Mouse (Mus musculus) hindbrain, embryonic 14.5 days (tissue): Measurements from ENCODE around the gene Slc35e3. TPM values are rescaled to one million over a fixed set of nuclear protein-coding genes. Genes with fewer than 3 reads are reported as not detected.

Source experiments
- ATAC-seq: fragments of 200-750 bp; cut with Nextera tagmentation; 2 replicates; pipeline ENCODE4 v1.8.0; 2017; ENCODE audit warnings: moderate number of reproducible peaks, mild to moderate bottlenecking, moderate TSS enrichment, moderate library complexity; ENCODE audit not compliant: low FRiP score
- DNase-seq: peaks from one replicate; pipeline ENCODE4 v3.0.0-alpha.2; 2015; ENCODE audit warnings: low spot score
- H3K27ac ChIP-seq: fragments of 300-500 bp; sonication (generic); 2 replicates; pipeline ENCODE4 v1.5.1; 2014; ENCODE audit warnings: mild to moderate bottlenecking, moderate library complexity
- H3K27me3 ChIP-seq: fragments of 300-500 bp; sonication (generic); 2 replicates; pipeline ENCODE4 v1.6.1; 2014; ENCODE audit warnings: mild to moderate bottlenecking, low read length, mixed read lengths; ENCODE audit not compliant: control insufficient read depth, insufficient read depth
- H3K36me3 ChIP-seq: fragments of 300-500 bp; sonication (generic); replicated peaks from 2 replicates; pipeline ENCODE4 v1.6.1; 2014; ENCODE audit not compliant: control insufficient read depth, insufficient read depth
- H3K4me1 ChIP-seq: fragments of 300-500 bp; sonication (generic); replicated peaks from 2 replicates; pipeline ENCODE4 v1.6.1; 2014; ENCODE audit warnings: antibody characterized with exemption, low read length, mixed read lengths; ENCODE audit not compliant: control insufficient read depth, insufficient read depth
- H3K4me2 ChIP-seq: fragments of 300-500 bp; sonication (generic); replicated peaks from 2 replicates; pipeline ENCODE4 v1.6.1; 2014; ENCODE audit warnings: mild to moderate bottlenecking, moderate library complexity
- H3K4me3 ChIP-seq: fragments of 300-500 bp; sonication (generic); replicated peaks from 2 replicates; pipeline ENCODE4 v1.5.1; 2014; ENCODE audit warnings: mild to moderate bottlenecking, low read length
- H3K9ac ChIP-seq: fragments of 300-500 bp; sonication (generic); 2 replicates; pipeline ENCODE4 v1.6.1; 2014
- H3K9me3 ChIP-seq: fragments of 300-500 bp; sonication (generic); 2 replicates; pipeline ENCODE4 v1.6.1; 2016; ENCODE audit warnings: low read length; ENCODE audit not compliant: control insufficient read depth
- WGBS: fragments of 180-500 bp; shearing (Covaris S2); extraction: QIAGEN DNeasy Blood & Tissue Kit; methylation state at CpG from one replicate; pipeline ENCODE4 v1.1.7; 2014; 5-methylcytosine and 5-hydroxymethylcytosine counted together
- polyA plus RNA-seq: library from polyadenylated mRNA; unstranded; fragments of >200 nt; fragmentation: Nextera tagmentation; extraction: Ambion mirVana; gene quantifications from 2 replicates; pipeline ENCODE4 v1.2.1, GENCODE M21; 2014

Slc35e3 gene
- polyA plus RNA-seq, 1 experiment from 2014 or later = 24.8 TPM

DNA sequence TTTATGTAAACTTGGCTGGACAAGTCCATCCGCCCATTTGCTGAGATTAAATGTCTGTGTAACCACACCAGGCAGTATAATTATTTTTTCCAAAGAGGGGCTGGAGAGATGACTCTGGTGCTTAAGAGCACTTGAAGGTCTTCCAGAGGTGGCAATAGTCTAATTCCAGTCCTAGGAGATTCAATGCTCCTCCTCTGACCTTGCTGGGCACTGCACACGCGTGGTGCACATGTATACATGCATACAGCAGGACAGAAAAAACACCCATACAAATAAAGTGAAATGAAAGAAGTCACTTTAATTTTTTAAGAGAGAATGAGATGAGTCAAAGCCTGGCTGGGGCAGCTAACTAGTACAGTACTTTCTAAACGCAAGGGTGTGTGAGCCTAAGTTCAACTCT is 46.3 kb downstream of the Slc35e3 start:
- 98% methylated on average over 4 of the region's 4 CpGs for WGBS
- no peak for ATAC-seq

DNA sequence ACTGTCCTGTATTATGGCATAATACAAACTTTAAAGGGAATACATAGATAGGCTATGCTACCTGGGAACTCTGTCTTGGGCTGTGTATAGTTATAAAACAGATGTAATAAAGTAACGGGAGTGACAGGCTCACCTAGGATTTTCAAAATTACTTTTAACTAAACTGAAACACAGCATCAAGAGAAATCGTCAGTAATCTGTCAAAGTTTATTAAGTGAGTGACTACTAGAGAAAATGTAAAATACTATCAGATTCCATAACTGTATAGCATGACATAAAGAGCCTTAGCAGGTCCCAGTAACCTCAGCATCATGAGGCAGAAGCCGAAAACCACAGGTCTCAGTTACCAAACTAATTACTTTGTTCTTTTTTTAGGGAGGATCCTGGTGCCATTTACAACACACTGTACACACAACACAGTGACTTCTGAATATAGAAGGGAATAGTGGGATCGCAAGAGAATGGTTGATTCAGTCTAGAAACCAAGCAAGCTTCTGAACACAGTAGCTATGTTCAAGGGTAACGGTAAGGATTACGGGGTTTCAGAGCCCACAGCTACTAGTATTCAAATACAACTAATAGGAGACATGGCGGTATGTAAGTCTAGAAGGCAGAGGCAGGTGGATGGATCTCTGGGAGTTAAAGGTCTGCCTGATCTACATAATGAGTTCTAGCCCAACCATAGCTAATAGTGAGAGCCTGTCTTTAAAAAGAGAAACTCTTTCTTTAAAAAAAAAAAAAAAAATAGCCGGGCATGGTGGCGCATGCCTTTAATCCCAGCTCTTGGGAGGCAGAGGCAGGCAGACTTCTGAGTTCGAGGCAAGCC is 47.6 kb downstream of the Slc35e3 start:
- ATAC-seq (no peak), DNase-seq (no peak)
- H3K4me3 ChIP-seq = no peak overlapping the region
- 97% methylated on average over 10 of the region's 10 CpGs for WGBS
- no peaks in the 10 kb centered on the region for H3K9me3 ChIP-seq
- H3K27me3 ChIP-seq = no peaks in the 10 kb centered on the region
- no peak overlapping the region for H3K27ac ChIP-seq
- no peak overlapping the region for H3K4me2 ChIP-seq
- H3K36me3 ChIP-seq = peaks cover 95% of the 10 kb centered on the region
- no peak overlapping the region for H3K9ac ChIP-seq
- H3K4me1 ChIP-seq = no peaks in the 10 kb centered on the region

More for the DNA sequence above, 46.3 kb downstream of the Slc35e3 start:
- Histone ChIP-seq H3K36me3 (peaks cover 97% of the 10 kb centered on the region), H3K9ac (no peak overlapping the region), H3K27me3 (no peaks in the 10 kb centered on the region), H3K4me2 (no peak overlapping the region), H3K9me3 (no peaks in the 10 kb centered on the region), H3K4me1 (no peaks in the 10 kb centered on the region), H3K4me3 (no peak overlapping the region), H3K27ac (no peak overlapping the region)
- DNase-seq = no peak

DNA sequence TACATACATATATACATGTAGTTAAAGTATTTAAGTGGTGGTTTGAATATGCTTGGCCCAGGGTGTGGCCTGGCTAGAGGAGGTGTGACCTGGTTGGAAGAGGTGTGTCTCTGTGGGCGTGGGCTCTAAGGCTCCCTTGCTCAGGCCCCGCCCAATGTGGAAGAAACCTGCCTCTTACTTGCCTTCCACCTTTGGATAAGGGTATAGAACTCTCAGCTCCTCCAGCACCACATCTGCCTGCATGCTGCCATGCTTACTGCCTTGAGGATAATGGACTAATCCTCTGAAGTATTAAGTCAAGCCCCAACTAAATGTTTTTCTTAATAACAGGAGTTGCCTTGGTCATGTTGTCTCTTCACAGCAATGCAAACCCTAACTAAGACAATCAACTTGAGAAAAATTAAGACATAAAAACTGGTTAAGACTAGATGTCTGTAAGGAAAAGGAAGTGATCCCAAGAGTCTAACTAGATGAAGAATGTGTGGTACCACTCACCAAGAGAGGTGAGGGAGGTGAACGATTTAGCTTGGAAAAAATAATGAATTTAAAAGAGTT is 48.5 kb downstream of the Slc35e3 start:
- 96% methylated on average over 3 of the region's 3 CpGs for WGBS
- Histone ChIP-seq H3K9ac (no peak overlapping the region), H3K4me2 (no peak overlapping the region), H3K27ac (no peak overlapping the region), H3K36me3 (peaks cover 92% of the 10 kb centered on the region), H3K27me3 (no peaks in the 10 kb centered on the region), H3K4me3 (no peak overlapping the region), H3K9me3 (no peaks in the 10 kb centered on the region), H3K4me1 (no peaks in the 10 kb centered on the region)
- DNase-seq = no peak
- no peak for ATAC-seq

DNA sequence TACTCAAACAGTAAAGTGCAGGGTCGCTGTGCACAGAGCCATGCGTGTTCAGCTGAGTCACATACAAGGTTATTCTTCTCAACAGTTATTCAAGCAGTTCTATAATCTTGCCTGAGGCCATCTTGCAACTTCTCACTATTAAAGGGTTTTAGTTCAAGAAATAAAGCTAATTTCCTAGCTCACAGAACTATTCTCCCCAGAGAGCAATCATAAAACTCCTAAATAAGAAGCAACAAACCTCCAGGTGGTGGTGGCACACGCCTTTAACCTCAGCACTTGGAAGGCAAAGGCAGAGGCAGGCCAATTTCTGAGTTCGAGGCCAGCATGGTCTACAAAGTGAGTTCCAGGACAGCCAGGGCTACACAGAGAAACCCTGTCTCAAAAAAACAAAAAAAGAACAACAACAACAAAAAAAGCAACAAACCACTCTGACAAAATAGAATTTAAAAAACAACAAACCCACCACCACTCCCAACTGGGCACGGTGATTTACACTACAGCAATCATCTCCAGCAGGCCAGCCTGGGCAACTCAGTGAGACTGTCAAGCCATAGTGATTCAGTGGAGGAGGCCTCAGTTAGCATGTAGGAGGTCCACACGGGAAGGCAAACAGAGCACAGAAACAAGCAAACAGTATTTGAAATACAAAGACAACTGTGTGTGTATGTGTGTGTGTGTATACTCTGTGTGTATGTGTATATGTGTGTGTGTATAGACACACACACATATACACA is 49.2 kb downstream of the Slc35e3 start:
- H3K9me3 ChIP-seq = no peaks in the 10 kb centered on the region
- 97% methylated on average over 6 of the region's 6 CpGs for WGBS
- H3K27me3 ChIP-seq = no peaks in the 10 kb centered on the region
- H3K4me1 ChIP-seq = no peaks in the 10 kb centered on the region
- H3K4me3 ChIP-seq = no peak overlapping the region
- H3K4me2 ChIP-seq = no peak overlapping the region
- DNase-seq (no peak), ATAC-seq (no peak)
- H3K9ac ChIP-seq = no peak overlapping the region
- H3K27ac ChIP-seq = no peak overlapping the region
- peaks cover 94% of the 10 kb centered on the region for H3K36me3 ChIP-seq

- H3K9me3 ChIP-seq = no peaks in the 10 kb centered on the region
Observed at GRCm38 (mm10) chr10:117696021-117696826, 49.9 kb downstream of the Slc35e3 start.

DNA sequence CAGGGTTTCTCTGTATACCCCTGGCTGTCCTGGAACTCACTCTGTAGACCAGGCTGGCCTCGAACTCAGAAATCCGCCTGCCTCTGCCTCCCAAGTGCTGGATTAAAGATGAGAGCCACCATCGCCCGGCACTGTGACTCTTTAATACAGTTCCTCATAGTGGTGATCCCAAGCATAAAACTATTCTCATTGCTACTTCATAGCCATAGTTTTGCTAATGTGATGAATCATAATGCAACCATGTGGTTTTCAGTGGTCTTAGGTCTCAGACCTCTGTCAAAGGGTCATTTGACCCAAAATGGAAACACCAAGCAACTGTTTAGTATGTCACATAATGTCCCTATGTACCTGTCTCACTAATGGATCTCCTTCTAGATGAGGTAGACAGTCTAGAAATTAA is 50.6 kb downstream of the Slc35e3 start:
- WGBS = 96% methylated on average over 4 of the region's 4 CpGs
- H3K27me3 ChIP-seq = no peaks in the 10 kb centered on the region
- no peak overlapping the region for H3K27ac ChIP-seq
- H3K36me3 ChIP-seq = peaks cover 94% of the 10 kb centered on the region
- no peak overlapping the region for H3K9ac ChIP-seq
- no peaks in the 10 kb centered on the region for H3K9me3 ChIP-seq
- H3K4me2 ChIP-seq = no peak overlapping the region
- ATAC-seq (no peak), DNase-seq (no peak)
- no peaks in the 10 kb centered on the region for H3K4me1 ChIP-seq
- H3K4me3 ChIP-seq = no peak overlapping the region

More at GRCm38 (mm10) chr10:117696021-117696826, 49.9 kb downstream of the Slc35e3 start:
- no peak overlapping the region for H3K4me3 ChIP-seq
- H3K27me3 ChIP-seq = no peaks in the 10 kb centered on the region
- H3K4me2 ChIP-seq = no peak overlapping the region
- no peaks in the 10 kb centered on the region for H3K4me1 ChIP-seq
- DNase-seq (no peak), ATAC-seq (no peak)
- H3K27ac ChIP-seq = no peak overlapping the region
- WGBS = 94% methylated on average over 8 of the region's 8 CpGs
- H3K9ac ChIP-seq = no peak overlapping the region
- H3K36me3 ChIP-seq = peaks cover 94% of the 10 kb centered on the region

DNA sequence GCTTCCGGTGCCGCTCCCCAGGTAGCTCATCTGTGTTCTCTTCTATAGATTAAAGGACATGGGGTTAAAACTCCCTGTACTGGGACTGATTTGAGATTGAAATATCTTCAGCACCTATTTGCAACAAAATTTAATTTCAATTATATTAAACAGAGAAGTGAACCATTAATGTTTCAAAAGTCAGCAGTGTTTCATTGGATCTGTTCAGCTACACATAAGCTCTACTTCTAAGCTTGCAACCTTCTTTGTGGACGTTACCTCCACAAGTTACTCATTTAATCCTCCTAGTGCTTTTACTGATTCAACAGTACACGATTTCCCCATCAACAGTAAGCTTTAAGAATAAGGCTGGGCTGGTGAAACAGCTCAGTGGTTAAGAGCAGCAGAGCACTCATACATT is 51.1 kb downstream of the Slc35e3 start:
- ATAC-seq (no peak), DNase-seq (no peak)
- Histone ChIP-seq H3K4me3 (no peak overlapping the region), H3K27me3 (no peaks in the 10 kb centered on the region), H3K9ac (no peak overlapping the region), H3K9me3 (no peaks in the 10 kb centered on the region), H3K4me2 (no peak overlapping the region), H3K4me1 (no peaks in the 10 kb centered on the region), H3K36me3 (peaks cover 94% of the 10 kb centered on the region), H3K27ac (no peak overlapping the region)
- WGBS = 96% methylated on average over 4 of the region's 4 CpGs

DNA sequence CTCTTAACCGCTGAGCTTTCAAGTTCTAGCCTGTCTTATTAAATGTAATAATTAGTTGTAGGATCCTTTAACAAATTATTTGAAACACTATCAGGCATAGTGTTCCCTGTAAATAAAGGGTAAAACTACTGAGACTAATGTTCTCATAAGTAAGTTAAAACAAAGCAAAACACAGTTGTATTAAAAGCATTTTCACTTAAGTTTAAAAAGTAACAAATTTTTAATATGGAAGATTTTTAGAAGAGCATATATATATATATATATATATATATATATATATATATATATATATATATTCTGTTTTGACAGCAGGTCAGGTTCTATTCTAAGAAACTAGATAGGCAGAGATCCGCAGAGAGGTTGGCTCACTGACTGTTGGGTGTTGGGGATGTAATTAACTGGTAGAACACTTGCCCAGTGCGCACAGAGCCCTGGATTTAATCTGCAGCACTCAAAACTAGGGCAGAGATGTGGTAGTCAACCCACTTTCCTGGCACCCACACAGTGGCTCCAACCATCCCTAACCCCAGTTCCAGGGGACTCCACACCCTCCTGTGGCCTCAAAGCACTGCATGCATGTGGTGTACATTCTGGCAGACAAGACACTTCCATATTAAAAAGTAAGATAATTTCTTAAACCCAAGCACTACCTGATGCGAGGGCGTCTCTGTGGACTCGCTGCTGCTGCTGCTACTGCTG is 51.8 kb downstream of the Slc35e3 start:
- Histone ChIP-seq H3K36me3 (peaks cover 94% of the 10 kb centered on the region), H3K4me3 (no peak overlapping the region), H3K27me3 (no peaks in the 10 kb centered on the region), H3K4me2 (no peak overlapping the region), H3K27ac (no peak overlapping the region), H3K4me1 (no peaks in the 10 kb centered on the region), H3K9me3 (no peaks in the 10 kb centered on the region), H3K9ac (no peak overlapping the region)
- no peak for ATAC-seq
- 95% methylated on average over 6 of the region's 6 CpGs for WGBS
- DNase-seq = no peak
